Mouse (Mus musculus) ES-E14 (cell line): ENCODE data around the gene Ust.

Experiments
- CHD2 ChIP-seq: IDR thresholded peaks from 2 replicates; pipeline ENCODE4 v1.6.1; 2014; ENCODE audit warnings: mild to moderate bottlenecking, low read depth, low read length, inconsistent platforms
- HCFC1 ChIP-seq: IDR thresholded peaks from 2 replicates; pipeline ENCODE4 v1.6.1; 2012; ENCODE audit warnings: low read length, inconsistent platforms, borderline replicate concordance; ENCODE audit not compliant: insufficient read depth
- MAFK ChIP-seq: IDR thresholded peaks from 2 replicates; pipeline ENCODE4 v1.6.1; 2014; ENCODE audit warnings: mild to moderate bottlenecking, low read depth, low read length, inconsistent platforms; ENCODE audit not compliant: insufficient read depth
- ZC3H11A ChIP-seq: IDR thresholded peaks from 2 replicates; pipeline ENCODE4 v1.6.1; 2012; ENCODE audit warnings: low read depth, mild to moderate bottlenecking, inconsistent platforms, low read length, borderline replicate concordance
- ZNF384 ChIP-seq: IDR thresholded peaks from 2 replicates; pipeline ENCODE4 v1.6.1; 2012; ENCODE audit warnings: low read depth, low read length, inconsistent platforms

DNA sequence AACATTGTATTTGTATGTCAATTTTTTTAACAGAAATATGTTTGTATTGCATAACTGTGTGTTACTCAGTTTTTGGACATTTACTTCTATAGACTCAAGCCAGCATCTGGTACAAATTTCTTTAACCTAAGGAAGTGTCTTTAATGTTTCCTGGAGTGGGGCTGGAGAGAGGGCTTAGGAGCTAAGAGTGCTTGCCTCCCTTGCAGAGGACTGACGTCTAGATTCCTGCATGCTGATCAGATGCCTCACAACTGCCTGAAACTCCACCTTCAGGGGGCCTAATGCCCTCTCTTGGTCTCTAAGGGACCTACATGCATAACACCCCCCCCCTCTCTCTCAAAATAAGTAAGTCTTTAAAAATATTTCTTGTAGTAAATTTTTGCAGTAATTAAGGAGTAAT, 22.9 kb upstream of the Ust start:
- TF ChIP-seq ZNF384 (no peak), MAFK (no peak), HCFC1 (no peak), CHD2 (no peak), ZC3H11A (no peak)
